Mouse (Mus musculus): ENCODE measurements around the gene Stx8. TPM values are rescaled to one million over a fixed set of nuclear protein-coding genes. Genes with fewer than 3 reads are reported as not detected.

Gene Stx8
- polyA plus RNA-seq, 1 experiment from 2014 or later: 67.1 TPM

DNA sequence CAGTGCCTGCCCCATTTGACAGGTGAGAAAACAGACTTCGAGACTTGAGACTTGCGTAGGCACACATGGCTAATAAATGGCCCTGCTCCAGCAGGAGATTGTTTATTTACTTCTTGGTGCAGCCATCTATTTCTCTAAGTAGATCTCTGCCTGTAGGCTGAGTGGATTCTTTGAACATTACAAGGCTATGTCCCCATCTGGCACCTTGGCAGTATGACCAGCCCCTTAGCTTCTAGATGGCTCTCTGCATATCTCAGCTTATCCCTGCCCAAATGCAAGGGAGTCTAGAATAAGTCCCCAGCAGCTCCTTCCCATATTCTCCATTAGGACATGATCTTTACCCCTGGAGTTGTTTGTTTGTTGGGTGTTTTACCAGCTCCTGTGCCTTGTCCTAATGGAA lies 72.1 kb downstream of the Stx8 start:
- WGBS: 76% methylated on average over 2 of the region's 2 CpGs
- H3K9me3 ChIP-seq (ENCODE audit: control insufficient read depth, low read length): no peaks in the 10 kb centered on the region
- H3K4me3 ChIP-seq (replicated peaks; ENCODE audit: low read length): no peak overlapping the region
- DNase-seq (ENCODE audit: low spot score) (no peak), ATAC-seq (ENCODE audit: low FRiP score) (no peak)
- H3K4me2 ChIP-seq (replicated peaks): no peak overlapping the region
- H3K27ac ChIP-seq: no peak overlapping the region
- no peak overlapping the region for H3K9ac ChIP-seq
- H3K4me1 ChIP-seq (replicated peaks; ENCODE audit: control insufficient read depth, insufficient read depth, low read length): peaks cover 8% of the 10 kb centered on the region; the same call in 1 of the 2 replicates
- H3K27me3 ChIP-seq (ENCODE audit: control insufficient read depth, insufficient read depth, low read length): no peaks in the 10 kb centered on the region
- no peaks in the 10 kb centered on the region for H3K36me3 ChIP-seq (replicated peaks; ENCODE audit: control insufficient read depth, insufficient read depth)

DNA sequence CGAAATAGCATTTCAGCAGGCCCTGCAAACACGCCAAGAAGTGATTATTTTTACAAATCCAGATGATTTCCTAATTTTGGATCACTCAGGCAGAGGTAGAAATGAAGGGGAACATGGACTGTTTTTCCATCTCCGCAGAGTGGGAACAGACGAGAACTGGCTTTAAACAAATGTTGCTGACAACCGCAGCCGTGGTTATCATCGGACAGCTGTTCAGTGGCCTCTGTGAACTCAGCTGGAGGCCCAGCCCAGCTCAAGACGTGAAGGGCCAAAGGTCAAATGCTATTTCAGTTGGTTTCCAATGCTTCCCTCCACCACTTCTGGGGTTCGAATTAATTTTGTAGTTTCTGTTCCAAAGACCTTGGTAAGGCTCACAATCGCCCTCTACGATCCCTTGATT lies 78.2 kb downstream of the Stx8 start:
- no peak overlapping the region for H3K4me2 ChIP-seq (replicated peaks)
- no peaks in the 10 kb centered on the region for H3K9me3 ChIP-seq (ENCODE audit: control insufficient read depth, low read length)
- no peak for ATAC-seq (ENCODE audit: low FRiP score)
- H3K27ac ChIP-seq: no peak overlapping the region
- WGBS: 19% methylated on average over 11 of the region's 11 CpGs
- H3K4me1 ChIP-seq (replicated peaks; ENCODE audit: control insufficient read depth, insufficient read depth, low read length): peaks cover 3% of the 10 kb centered on the region
- H3K4me3 ChIP-seq (replicated peaks; ENCODE audit: low read length): no peak overlapping the region
- H3K36me3 ChIP-seq (replicated peaks; ENCODE audit: control insufficient read depth, insufficient read depth): no peaks in the 10 kb centered on the region
- no peak overlapping the region for H3K9ac ChIP-seq
- H3K27me3 ChIP-seq (ENCODE audit: control insufficient read depth, insufficient read depth, low read length): no peaks in the 10 kb centered on the region
- no peak for DNase-seq (ENCODE audit: low spot score)

GRCm38 (mm10) chr11:68046916-68047315 lies 80.9 kb downstream of the Stx8 start:
- H3K9me3 ChIP-seq (ENCODE audit: control insufficient read depth, low read length): no peaks in the 10 kb centered on the region
- no peak overlapping the region for H3K4me3 ChIP-seq (replicated peaks; ENCODE audit: low read length)
- WGBS: 58% methylated on average over 3 of the region's 3 CpGs
- ATAC-seq (ENCODE audit: low FRiP score): no peak
- no peak overlapping the region for H3K4me2 ChIP-seq (replicated peaks)
- H3K27ac ChIP-seq: no peak overlapping the region
- H3K4me1 ChIP-seq (replicated peaks; ENCODE audit: control insufficient read depth, insufficient read depth, low read length): peaks cover 18% of the 10 kb centered on the region
- DNase-seq (ENCODE audit: low spot score): no peak
- H3K27me3 ChIP-seq (ENCODE audit: control insufficient read depth, insufficient read depth, low read length): no peaks in the 10 kb centered on the region
- H3K9ac ChIP-seq: no peak overlapping the region
- no peaks in the 10 kb centered on the region for H3K36me3 ChIP-seq (replicated peaks; ENCODE audit: control insufficient read depth, insufficient read depth)

- peak overlapping the region; percentile 12 for H3K27ac ChIP-seq
- no peak overlapping the region for H3K4me3 ChIP-seq (replicated peaks; ENCODE audit: low read length)
- ATAC-seq (ENCODE audit: low FRiP score) (peak; percentile 66; the same call in 1 of the 2 replicates), DNase-seq (ENCODE audit: low spot score) (peak; percentile 41)
- H3K27me3 ChIP-seq (ENCODE audit: control insufficient read depth, insufficient read depth, low read length): no peaks in the 10 kb centered on the region
- no peak overlapping the region for H3K9ac ChIP-seq
- no peak overlapping the region for H3K4me2 ChIP-seq (replicated peaks)
- H3K9me3 ChIP-seq (ENCODE audit: control insufficient read depth, low read length): no peaks in the 10 kb centered on the region
- peaks cover 18% of the 10 kb centered on the region; the same call in 1 of the 2 replicates for H3K4me1 ChIP-seq (replicated peaks; ENCODE audit: control insufficient read depth, insufficient read depth, low read length)
- WGBS: 40% methylated on average over 17 of the region's 17 CpGs
- H3K36me3 ChIP-seq (replicated peaks; ENCODE audit: control insufficient read depth, insufficient read depth): no peaks in the 10 kb centered on the region
Measured at GRCm38 (mm10) chr11:68049261-68050165, 83.5 kb downstream of the Stx8 start.

DNA sequence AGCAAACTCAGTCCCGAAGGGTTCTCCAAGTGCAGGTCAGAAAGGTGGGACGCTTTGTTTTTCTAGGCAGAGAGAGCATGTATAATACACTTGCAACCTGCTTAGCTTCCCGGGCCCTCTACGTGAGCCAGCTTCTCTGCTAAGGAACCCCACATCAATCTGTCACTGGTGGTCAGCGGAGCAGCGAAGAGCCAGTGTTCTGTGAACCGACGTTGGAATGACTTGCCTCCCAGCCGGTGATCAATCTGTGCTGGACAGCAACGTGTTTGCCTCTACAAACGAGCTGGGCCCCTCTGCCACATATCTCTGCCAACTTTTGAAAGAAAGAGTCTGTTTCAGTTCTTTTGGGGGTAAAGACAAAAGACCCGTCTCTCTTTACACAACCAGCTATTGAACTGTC lies 84.7 kb downstream of the Stx8 start:
- H3K9ac ChIP-seq: no peak overlapping the region
- H3K4me2 ChIP-seq (replicated peaks): no peak overlapping the region
- WGBS: 15% methylated on average over 12 of the region's 12 CpGs
- no peak overlapping the region for H3K27ac ChIP-seq
- no peaks in the 10 kb centered on the region for H3K36me3 ChIP-seq (replicated peaks; ENCODE audit: control insufficient read depth, insufficient read depth)
- DNase-seq (ENCODE audit: low spot score): no peak
- no peaks in the 10 kb centered on the region for H3K9me3 ChIP-seq (ENCODE audit: control insufficient read depth, low read length)
- no peaks in the 10 kb centered on the region for H3K27me3 ChIP-seq (ENCODE audit: control insufficient read depth, insufficient read depth, low read length)
- no peak for ATAC-seq (ENCODE audit: low FRiP score)
- no peak overlapping the region for H3K4me3 ChIP-seq (replicated peaks; ENCODE audit: low read length)
- peaks cover 18% of the 10 kb centered on the region; the same call in 1 of the 2 replicates for H3K4me1 ChIP-seq (replicated peaks; ENCODE audit: control insufficient read depth, insufficient read depth, low read length)

DNA sequence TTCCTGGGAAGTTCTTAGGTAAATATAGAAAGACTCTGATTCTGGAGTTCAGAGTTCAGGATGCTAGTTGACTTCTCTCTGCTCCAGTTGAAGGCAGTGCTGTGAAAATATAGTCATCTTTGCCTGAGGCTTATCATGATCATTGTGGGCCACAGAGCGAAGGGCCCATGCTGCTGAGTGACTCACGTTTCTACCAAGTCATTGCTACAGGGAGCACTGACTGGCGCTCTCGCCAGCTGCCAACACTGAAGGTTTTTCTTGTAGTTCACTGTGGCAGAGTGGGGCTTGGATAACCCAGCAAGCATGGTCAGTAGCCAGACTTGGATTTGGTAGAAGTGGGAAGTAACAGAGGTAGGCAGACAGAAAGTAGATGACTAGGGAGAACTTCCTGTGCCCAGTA lies 85.3 kb downstream of the Stx8 start:
- H3K4me3 ChIP-seq (replicated peaks; ENCODE audit: low read length): no peak overlapping the region
- H3K27me3 ChIP-seq (ENCODE audit: control insufficient read depth, insufficient read depth, low read length): no peaks in the 10 kb centered on the region
- peaks cover 18% of the 10 kb centered on the region; the same call in 1 of the 2 replicates for H3K4me1 ChIP-seq (replicated peaks; ENCODE audit: control insufficient read depth, insufficient read depth, low read length)
- H3K9me3 ChIP-seq (ENCODE audit: control insufficient read depth, low read length): no peaks in the 10 kb centered on the region
- DNase-seq (ENCODE audit: low spot score): no peak
- WGBS: 81% methylated on average over 4 of the region's 4 CpGs
- H3K4me2 ChIP-seq (replicated peaks): no peak overlapping the region
- H3K36me3 ChIP-seq (replicated peaks; ENCODE audit: control insufficient read depth, insufficient read depth): no peaks in the 10 kb centered on the region
- no peak overlapping the region for H3K27ac ChIP-seq
- no peak for ATAC-seq (ENCODE audit: low FRiP score)
- H3K9ac ChIP-seq: no peak overlapping the region

DNA sequence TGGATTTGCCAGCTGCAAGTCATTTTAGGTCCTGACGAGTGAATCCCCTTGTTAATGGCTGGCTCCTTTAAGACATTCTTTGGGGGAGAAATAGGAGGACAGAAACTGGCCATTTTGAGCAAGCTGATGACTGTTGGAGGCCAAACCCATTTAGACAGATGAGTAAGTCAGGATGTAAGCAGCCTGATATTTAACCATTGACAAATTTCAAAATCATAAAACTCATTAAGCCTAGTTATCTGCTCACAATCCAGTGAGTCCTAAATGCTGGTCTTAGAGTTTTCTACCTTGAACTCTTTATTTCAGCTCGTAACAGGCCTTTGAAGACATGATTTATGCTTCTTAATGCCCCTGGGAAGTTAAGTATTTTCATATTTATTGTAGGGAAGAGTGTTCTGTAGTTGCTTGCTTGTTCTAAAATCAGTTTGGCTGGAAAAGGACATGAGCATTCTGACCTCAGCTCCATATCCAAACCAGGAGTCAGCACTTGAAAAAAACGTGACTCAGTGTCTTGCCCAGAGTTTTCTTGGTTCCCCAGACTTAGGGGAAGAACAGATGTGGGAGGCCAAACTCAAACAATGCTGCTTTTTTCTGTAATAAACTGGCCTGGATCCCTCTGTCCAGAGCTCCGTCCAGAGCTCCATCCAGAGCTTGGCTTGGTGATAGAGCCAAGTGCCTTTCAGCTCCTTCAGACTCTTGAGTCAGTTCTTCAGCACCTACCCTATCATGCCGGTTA lies 92.6 kb downstream of the Stx8 start:
- Histone ChIP-seq H3K36me3 (replicated peaks; ENCODE audit: control insufficient read depth, insufficient read depth) (no peaks in the 10 kb centered on the region), H3K27ac (no peak overlapping the region), H3K4me2 (replicated peaks) (no peak overlapping the region), H3K4me3 (replicated peaks; ENCODE audit: low read length) (no peak overlapping the region), H3K9ac (no peak overlapping the region), H3K4me1 (replicated peaks; ENCODE audit: control insufficient read depth, insufficient read depth, low read length) (no peaks in the 10 kb centered on the region), H3K9me3 (ENCODE audit: control insufficient read depth, low read length) (no peaks in the 10 kb centered on the region), H3K27me3 (ENCODE audit: control insufficient read depth, insufficient read depth, low read length) (no peaks in the 10 kb centered on the region)
- DNase-seq (ENCODE audit: low spot score) (no peak), ATAC-seq (ENCODE audit: low FRiP score) (no peak)
- 79% methylated on average over 5 of the region's 5 CpGs for WGBS

GRCm38 (mm10) chr11:68060651-68061050 lies 94.7 kb downstream of the Stx8 start:
- Histone ChIP-seq H3K9ac (no peak overlapping the region), H3K4me3 (replicated peaks; ENCODE audit: low read length) (no peak overlapping the region), H3K4me1 (replicated peaks; ENCODE audit: control insufficient read depth, insufficient read depth, low read length) (no peaks in the 10 kb centered on the region), H3K27me3 (ENCODE audit: control insufficient read depth, insufficient read depth, low read length) (no peaks in the 10 kb centered on the region), H3K9me3 (ENCODE audit: control insufficient read depth, low read length) (no peaks in the 10 kb centered on the region), H3K36me3 (replicated peaks; ENCODE audit: control insufficient read depth, insufficient read depth) (no peaks in the 10 kb centered on the region), H3K27ac (no peak overlapping the region), H3K4me2 (replicated peaks) (no peak overlapping the region)
- ATAC-seq (ENCODE audit: low FRiP score): no peak
- no peak for DNase-seq (ENCODE audit: low spot score)
- WGBS: 59% methylated on average over 4 of the region's 4 CpGs

DNA sequence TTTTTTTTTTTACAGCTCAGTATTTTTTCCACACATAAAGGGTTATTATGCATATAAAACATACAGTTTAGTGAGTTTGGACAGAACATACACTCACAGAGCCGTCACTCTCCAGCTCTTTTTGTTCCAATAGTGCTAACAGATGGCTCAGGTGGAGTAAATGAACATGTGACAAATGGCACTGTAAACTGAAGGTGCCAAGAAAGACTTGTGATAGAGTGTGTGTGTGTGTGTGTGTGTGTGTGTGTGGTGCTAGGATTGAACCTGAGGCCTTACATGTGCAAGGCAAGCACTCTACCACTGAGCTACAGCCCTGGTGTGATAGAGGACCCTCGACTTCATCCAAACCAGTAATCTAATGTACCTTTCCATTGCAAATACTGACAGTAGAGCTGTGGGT lies 96.1 kb downstream of the Stx8 start:
- Histone ChIP-seq H3K4me3 (replicated peaks; ENCODE audit: low read length) (no peak overlapping the region), H3K27me3 (ENCODE audit: control insufficient read depth, insufficient read depth, low read length) (no peaks in the 10 kb centered on the region), H3K4me1 (replicated peaks; ENCODE audit: control insufficient read depth, insufficient read depth, low read length) (no peaks in the 10 kb centered on the region), H3K9ac (no peak overlapping the region), H3K9me3 (ENCODE audit: control insufficient read depth, low read length) (no peaks in the 10 kb centered on the region), H3K36me3 (replicated peaks; ENCODE audit: control insufficient read depth, insufficient read depth) (no peaks in the 10 kb centered on the region), H3K4me2 (replicated peaks) (no peak overlapping the region), H3K27ac (no peak overlapping the region)
- DNase-seq (ENCODE audit: low spot score) (no peak), ATAC-seq (ENCODE audit: low FRiP score) (no peak)
- 93% methylated on average over 2 of the region's 2 CpGs for WGBS

Data from hindbrain, embryonic 14.5 days (tissue).